Mouse (Mus musculus) T-helper 17 cell (primary cell): Measurements from ENCODE around the gene Atxn1.

Experiments
- in situ Hi-C, 2 experiments: fragments of 300-600 bp; cut with MboI, MseI; formaldehyde crosslinking; loops; 1 replicate in 1 of 2; 2 replicates in 1 of 2; pipeline ENCODE4 v1.15.1; 2025; ENCODE audit warnings: high pct_unique_total_duplicates in 2 of 2

The Atxn1 gene

GRCm38 (mm10) chr13:45693953-45694352, 270.9 kb downstream of the Atxn1 start:
- in situ Hi-C loops, result loop anchor here in 1 of 2 experiments (5.0 to 25.0 kb wide), 2 partner anchors 268 to 468 kb away; partner anchors contain the start of gene Atxn1

- in situ Hi-C loops, result loop anchor here in 1 of 2 experiments (5.0 to 25.0 kb wide), 2 partner anchors 269 to 469 kb away; partner anchors contain the start of gene Atxn1
Observed at GRCm38 (mm10) chr13:45693534-45693933, 271.3 kb downstream of the Atxn1 start.

- in situ Hi-C loops, result loop anchor here in 1 of 2 experiments (5.0 to 25.0 kb wide), 2 partner anchors 269 to 469 kb away; partner anchors contain the start of gene Atxn1
Observed at GRCm38 (mm10) chr13:45693126-45693525, 271.7 kb downstream of the Atxn1 start.

- in situ Hi-C loops, result loop anchor here in 1 of 2 experiments (5.0 to 25.0 kb wide), 2 partner anchors 270 to 470 kb away; partner anchors contain the start of gene Atxn1
Observed at GRCm38 (mm10) chr13:45692440-45692839, 272.4 kb downstream of the Atxn1 start.

- in situ Hi-C loops, result loop anchor here in 1 of 2 experiments (5.0 to 25.0 kb wide), 2 partner anchors 272 to 472 kb away; partner anchors contain the start of gene Atxn1
Observed at GRCm38 (mm10) chr13:45690426-45690825, 274.4 kb downstream of the Atxn1 start.

- in situ Hi-C loops, result loop anchor here in 1 of 2 experiments (5.0 to 25.0 kb wide), 2 partner anchors 143 to 273 kb away; partner anchors contain the start of gene Atxn1
Observed at GRCm38 (mm10) chr13:45688864-45689263, 275.9 kb downstream of the Atxn1 start.

- in situ Hi-C loops, result loop anchor here in 1 of 2 experiments (5.0 to 25.0 kb wide), 2 partner anchors 145 to 275 kb away; partner anchors contain the start of gene Atxn1
Observed at GRCm38 (mm10) chr13:45687581-45687980, 277.2 kb downstream of the Atxn1 start.

- in situ Hi-C loops, result loop anchor here in 1 of 2 experiments (5.0 to 25.0 kb wide), 2 partner anchors 146 to 276 kb away; partner anchors contain the start of gene Atxn1
Observed at GRCm38 (mm10) chr13:45686309-45686582, 278.6 kb downstream of the Atxn1 start.

GRCm38 (mm10) chr13:45685575-45686308, 279.1 kb downstream of the Atxn1 start:
- in situ Hi-C loops, result loop anchor here in 1 of 2 experiments (5.0 to 25.0 kb wide), 2 partner anchors 147 to 277 kb away; partner anchors contain the start of gene Atxn1

- in situ Hi-C loops, result loop anchor here in 1 of 2 experiments (5.0 to 25.0 kb wide), 2 partner anchors 147 to 277 kb away; partner anchors contain the start of gene Atxn1
Observed at GRCm38 (mm10) chr13:45684891-45685311, 279.9 kb downstream of the Atxn1 start.

- in situ Hi-C loops, result loop anchor here in 1 of 2 experiments (25.0 kb wide), 1 partner anchor 278 kb away; the partner anchor contains the start of gene Atxn1
Observed at GRCm38 (mm10) chr13:45683991-45684390, 280.8 kb downstream of the Atxn1 start.

GRCm38 (mm10) chr13:45681196-45681595, 283.6 kb downstream of the Atxn1 start:
- in situ Hi-C loops, result loop anchor here in 1 of 2 experiments (25.0 kb wide), 1 partner anchor 281 kb away; the partner anchor contains the start of gene Atxn1

GRCm38 (mm10) chr13:45680651-45681050, 284.2 kb downstream of the Atxn1 start:
- in situ Hi-C loops, result loop anchor here in 1 of 2 experiments (25.0 kb wide), 1 partner anchor 282 kb away; the partner anchor contains the start of gene Atxn1

GRCm38 (mm10) chr13:45679096-45679495, 285.7 kb downstream of the Atxn1 start:
- in situ Hi-C loops, result loop anchor here in 1 of 2 experiments (25.0 kb wide), 1 partner anchor 283 kb away; the partner anchor contains the start of gene Atxn1

- in situ Hi-C loops, result no loop called here
Observed at GRCm38 (mm10) chr13:45672628-45673027, 292.2 kb downstream of the Atxn1 start.

GRCm38 (mm10) chr13:45669969-45670368, 294.8 kb downstream of the Atxn1 start:
- in situ Hi-C loops, result no loop called here

GRCm38 (mm10) chr13:45662852-45663251, 302.0 kb downstream of the Atxn1 start:
- in situ Hi-C loops, result no loop called here

GRCm38 (mm10) chr13:45662216-45662615, 302.6 kb downstream of the Atxn1 start:
- in situ Hi-C loops, result no loop called here

- in situ Hi-C loops, result no loop called here
Observed at GRCm38 (mm10) chr13:45661283-45662185, 303.3 kb downstream of the Atxn1 start.

- in situ Hi-C loops, result no loop called here
Observed at GRCm38 (mm10) chr13:45659813-45660212, 305.0 kb downstream of the Atxn1 start.

- in situ Hi-C loops, result no loop called here
Observed at GRCm38 (mm10) chr13:45658343-45658742, 306.5 kb downstream of the Atxn1 start.
